Mouse (Mus musculus): ENCODE measurements at regions not wholly inside any gene's neighbourhood (a gene's known extent, or its start where the extent isn't known, plus 50 kb on each side); places are given as distances from the start of the nearest gene placed in this dataset.

GRCm38 (mm10) chr4:97465517-97465916 is 282.6 kb upstream of the Gm10192 start:
- no peak for TF ChIP-seq POLR2A (IDR thresholded peaks at IDR 0.05; ENCODE audit: low read depth, low read length)
- TF ChIP-seq CTCF (conservative IDR thresholded peaks at IDR 0.05; ENCODE audit: insufficient read depth, insufficient read length, low read depth, low read length): no peak

Data from kidney, adult 2 months (tissue).